Mouse (Mus musculus) liver, adult 2 months (tissue): Measurements from ENCODE around the gene Lelp1. TPM values are rescaled to one million over a fixed set of nuclear protein-coding genes. Genes with fewer than 3 reads are reported as not detected.

Source experiments
- DNase-seq: peaks from one replicate; pipeline ENCODE4 v3.0.0-alpha.2; 2011; ENCODE audit warnings: low read depth, low spot score; ENCODE audit errors: extremely low read depth
- H3K27ac ChIP-seq: fragments of 200-500 bp; replicated peaks from 2 replicates; pipeline ENCODE4 v1.5.1; 2012; ENCODE audit warnings: low read depth, mild to moderate bottlenecking, control low read depth, inconsistent platforms, low read length; ENCODE audit not compliant: insufficient read depth
- H3K27me3 ChIP-seq: fragments of 200-500 bp; 2 replicates; pipeline ENCODE4 v1.6.1; 2012; ENCODE audit warnings: mild to moderate bottlenecking, moderate library complexity, low read length, inconsistent platforms; ENCODE audit not compliant: control insufficient read depth, insufficient read depth
- H3K36me3 ChIP-seq: fragments of 200-500 bp; 2 replicates; pipeline ENCODE4 v1.6.1; 2012; ENCODE audit warnings: low read length, inconsistent platforms; ENCODE audit not compliant: control insufficient read depth, insufficient read depth
- H3K4me1 ChIP-seq: fragments of 200-500 bp; 2 replicates; pipeline ENCODE4 v1.6.1; 2011; ENCODE audit warnings: low read length; ENCODE audit not compliant: control insufficient read depth, insufficient read depth
- H3K4me3 ChIP-seq: fragments of 200-500 bp; 2 replicates; pipeline ENCODE4 v1.5.1; 2011; ENCODE audit warnings: low read depth, mild to moderate bottlenecking, control low read depth, low read length, moderate library complexity; ENCODE audit not compliant: insufficient read depth
- H3K79me2 ChIP-seq: fragments of 200-500 bp; 2 replicates; pipeline ENCODE4 v1.6.1; 2012; ENCODE audit warnings: inconsistent platforms, mild to moderate bottlenecking, low read length, moderate library complexity; ENCODE audit not compliant: control insufficient read depth, insufficient read depth
- H3K9ac ChIP-seq: fragments of 200-500 bp; 2 replicates; pipeline ENCODE4 v1.6.1; 2012; ENCODE audit warnings: low read depth, mild to moderate bottlenecking, control low read depth, inconsistent platforms, low read length
- CTCF ChIP-seq: fragments of 200-500 bp; IDR thresholded peaks from 2 replicates; pipeline ENCODE4 v1.5.1; 2011; ENCODE audit warnings: low read depth, low read length, control low read depth
- POLR2A ChIP-seq: fragments of 200-500 bp; IDR thresholded peaks from 2 replicates; pipeline ENCODE4 v1.6.1; 2011; ENCODE audit warnings: low read length, control low read depth; ENCODE audit not compliant: insufficient read depth; ENCODE audit errors: extremely low read depth
- WGBS: fragments of 180-500 bp; shearing (Covaris S2); methylation state at CpG from one replicate; pipeline ENCODE4 v1.1.7; 2018; 5-methylcytosine and 5-hydroxymethylcytosine counted together
- polyA plus RNA-seq: library from polyadenylated mRNA; depleted of rRNA; stranded (reverse); fragments of >200 nt; gene quantifications from 2 replicates; pipeline ENCODE4 v1.2.3, GENCODE M21; 2012; rRNA removed
- total RNA-seq: library from RNA; depleted of rRNA; stranded (reverse); fragments of >200 nt; gene quantifications from 2 replicates; pipeline ENCODE4 v1.2.3, GENCODE M21; 2014; rRNA removed

Lelp1 gene
- total and polyA plus RNA-seq, 2 experiments, result not detected

GRCm38 (mm10) chr3:92147420-92147819 is 4.9 kb upstream of the Lelp1 start:
- TF ChIP-seq POLR2A (no peak), CTCF (peak; percentile 27; the same call in 1 of the 2 replicates)
- no peaks in the 10 kb centered on the region for H3K4me1 ChIP-seq
- no peak overlapping the region for H3K9ac ChIP-seq
- H3K36me3 ChIP-seq, result no peaks in the 10 kb centered on the region
- H3K27ac ChIP-seq, result no peak overlapping the region
- DNase-seq, result peak; percentile 33
- H3K4me3 ChIP-seq, result no peak overlapping the region
- H3K79me2 ChIP-seq, result no peaks in the 10 kb centered on the region
- 22% methylated on average over 2 of the region's 2 CpGs for WGBS
- no peaks in the 10 kb centered on the region for H3K27me3 ChIP-seq

- no peak for TF ChIP-seq POLR2A
- Histone ChIP-seq H3K4me3 (no peak within 1 kb of the TSS), H3K9ac (no peak within 1 kb of the TSS), H3K27me3 (no peaks in the 10 kb centered on the region), H3K79me2 (no peaks in the 10 kb centered on the region), H3K4me1 (no peaks in the 10 kb centered on the region), H3K27ac (no peak within 1 kb of the TSS), H3K36me3 (no peaks in the 10 kb centered on the region)
- DNase-seq, result no peak
- WGBS, result 83% methylated on average over 5 of the region's 5 CpGs
Measured at GRCm38 (mm10) chr3:92123847-92124246, 18.7 kb downstream of the Lelp1 start, which contains the start of gene Prr9. Gene Prr9 (minus strand): TSS chr3:92123947.

GRCm38 (mm10) chr3:92120902-92121301 is 21.6 kb downstream of the Lelp1 start:
- TF ChIP-seq CTCF (no peak), POLR2A (no peak)
- Histone ChIP-seq H3K27me3 (no peaks in the 10 kb centered on the region), H3K4me1 (no peaks in the 10 kb centered on the region), H3K9ac (no peak overlapping the region), H3K27ac (no peak overlapping the region), H3K36me3 (no peaks in the 10 kb centered on the region), H3K79me2 (no peaks in the 10 kb centered on the region), H3K4me3 (no peak overlapping the region)
- 77% methylated on average over 3 of the region's 3 CpGs for WGBS
- DNase-seq, result no peak

GRCm38 (mm10) chr3:92117930-92118329 is 24.6 kb downstream of the Lelp1 start:
- DNase-seq, result peak; percentile 37
- 29% methylated on average over 3 of the region's 3 CpGs for WGBS
- no peak overlapping the region for H3K4me3 ChIP-seq
- H3K36me3 ChIP-seq, result no peaks in the 10 kb centered on the region
- H3K27ac ChIP-seq, result no peak overlapping the region
- H3K27me3 ChIP-seq, result no peaks in the 10 kb centered on the region
- H3K4me1 ChIP-seq, result no peaks in the 10 kb centered on the region
- H3K79me2 ChIP-seq, result no peaks in the 10 kb centered on the region
- TF ChIP-seq CTCF (no peak), POLR2A (no peak)
- no peak overlapping the region for H3K9ac ChIP-seq

GRCm38 (mm10) chr3:92111526-92111925 is 31.0 kb downstream of the Lelp1 start:
- Histone ChIP-seq H3K27ac (no peak overlapping the region), H3K27me3 (no peaks in the 10 kb centered on the region), H3K4me3 (no peak overlapping the region), H3K9ac (no peak overlapping the region), H3K79me2 (no peaks in the 10 kb centered on the region), H3K4me1 (no peaks in the 10 kb centered on the region), H3K36me3 (no peaks in the 10 kb centered on the region)
- TF ChIP-seq POLR2A (no peak), CTCF (no peak)
- peak; percentile 11 for DNase-seq

- TF ChIP-seq POLR2A, result no peak
- Histone ChIP-seq H3K27ac (no peak overlapping the region), H3K27me3 (no peaks in the 10 kb centered on the region), H3K9ac (no peak overlapping the region), H3K36me3 (no peaks in the 10 kb centered on the region), H3K79me2 (no peaks in the 10 kb centered on the region), H3K4me1 (no peaks in the 10 kb centered on the region), H3K4me3 (no peak overlapping the region)
- no peak for DNase-seq
Measured at GRCm38 (mm10) chr3:92110790-92111189, 31.8 kb downstream of the Lelp1 start.

GRCm38 (mm10) chr3:92106582-92106981 is 36.0 kb downstream of the Lelp1 start:
- Histone ChIP-seq H3K4me1 (no peaks in the 10 kb centered on the region), H3K4me3 (no peak overlapping the region), H3K27me3 (no peaks in the 10 kb centered on the region), H3K27ac (no peak overlapping the region), H3K79me2 (no peaks in the 10 kb centered on the region), H3K36me3 (no peaks in the 10 kb centered on the region), H3K9ac (no peak overlapping the region)
- WGBS, result 5% methylated on average over 6 of the region's 6 CpGs
- DNase-seq, result peak; percentile 31
- peak; percentile 91 for TF ChIP-seq CTCF
- no peak for TF ChIP-seq POLR2A

Other genes with a start within 250 kb of the Lelp1 start
- gene Pglyrp3, start 128.2 kb downstream of the Lelp1 start, total RNA-seq, result not detected in 2 replicates
- gene Pglyrp3, start 128.2 kb downstream of the Lelp1 start, polyA plus RNA-seq, result not detected in 2 replicates
- gene Lor, start 59.6 kb downstream of the Lelp1 start, total RNA-seq, result 0.09 and 0.13 TPM in 2 replicates
- gene Lor, start 59.6 kb downstream of the Lelp1 start, polyA plus RNA-seq, result 0.27 and 0.33 TPM in 2 replicates
- not detected in 2 replicates for gene Prr9, start 18.8 kb downstream of the Lelp1 start, total RNA-seq
- gene Prr9, start 18.8 kb downstream of the Lelp1 start, polyA plus RNA-seq, result not detected in 2 replicates
- gene Sprr2a1, start 73.1 kb upstream of the Lelp1 start, total RNA-seq, result not detected in 2 replicates
- 0.06 TPM in 1 of 2 replicates, not detected in the other for gene Sprr2a1, start 73.1 kb upstream of the Lelp1 start, polyA plus RNA-seq
- gene Sprr2a2, start 73.2 kb upstream of the Lelp1 start, total RNA-seq, result 0.40 TPM in 1 of 2 replicates, not detected in the other
- gene Sprr2a2, start 73.2 kb upstream of the Lelp1 start, polyA plus RNA-seq, result 6.9 and 12.2 TPM in 2 replicates
- gene Sprr2a3, start 142.7 kb upstream of the Lelp1 start, total RNA-seq, result not detected in 2 replicates
- gene Sprr2a3, start 142.7 kb upstream of the Lelp1 start, polyA plus RNA-seq, result 0.39 TPM in 1 of 2 replicates, not detected in the other
- not detected in 2 replicates for gene Sprr2b, start 173.9 kb upstream of the Lelp1 start, total RNA-seq
- not detected in 2 replicates for gene Sprr2b, start 173.9 kb upstream of the Lelp1 start, polyA plus RNA-seq
- gene Sprr2d, start 196.4 kb upstream of the Lelp1 start, total RNA-seq, result not detected in 2 replicates
- not detected in 2 replicates for gene Sprr2d, start 196.4 kb upstream of the Lelp1 start, polyA plus RNA-seq
- gene Sprr2e, start 209.4 kb upstream of the Lelp1 start, total RNA-seq, result not detected in 2 replicates
- gene Sprr2e, start 209.4 kb upstream of the Lelp1 start, polyA plus RNA-seq, result not detected in 2 replicates
- gene Sprr2f, start 222.4 kb upstream of the Lelp1 start, total RNA-seq, result not detected in 2 replicates
- not detected in 2 replicates for gene Sprr2f, start 222.4 kb upstream of the Lelp1 start, polyA plus RNA-seq
- gene Sprr2h, start 242.9 kb upstream of the Lelp1 start, total RNA-seq, result not detected in 2 replicates
- gene Sprr2h, start 242.9 kb upstream of the Lelp1 start, polyA plus RNA-seq, result not detected in 2 replicates